Mouse (Mus musculus): Measurements from ENCODE around the gene Zg16.

The Zg16 gene

GRCm38 (mm10) chr7:127066317-127066716 is 20.8 kb downstream of the Zg16 start:
- no peak for DNase-seq

GRCm38 (mm10) chr7:127065538-127065937 is 21.6 kb downstream of the Zg16 start:
- no peak for DNase-seq

- no peak for DNase-seq
Observed at GRCm38 (mm10) chr7:127055026-127055585, 32.0 kb downstream of the Zg16 start.

GRCm38 (mm10) chr7:127041851-127042672 is 45.1 kb downstream of the Zg16 start, which contains the start of gene Kif22:
TSS of gene Kif22 (minus strand) at chr7:127042471.
- DNase-seq = peak; percentile 95

GRCm38 (mm10) chr7:127031244-127031643 is 55.9 kb downstream of the Zg16 start:
- DNase-seq = no peak

GRCm38 (mm10) chr7:127030172-127030571 is 57.0 kb downstream of the Zg16 start:
- DNase-seq = no peak

GRCm38 (mm10) chr7:127027885-127028284 is 59.2 kb downstream of the Zg16 start:
- DNase-seq = no peak

GRCm38 (mm10) chr7:127026984-127027726 is 60.0 kb downstream of the Zg16 start, which contains the start of gene Maz:
TSS of gene Maz (minus strand) at chr7:127027037.
- DNase-seq = peak; percentile 99

- DNase-seq = no peak
Observed at GRCm38 (mm10) chr7:127026616-127026983, 60.5 kb downstream of the Zg16 start.

GRCm38 (mm10) chr7:127026161-127026600 is 60.9 kb downstream of the Zg16 start:
- peak; percentile 84 for DNase-seq

GRCm38 (mm10) chr7:127025556-127026160 is 61.5 kb downstream of the Zg16 start:
- DNase-seq = no peak

- peak; percentile 86 for DNase-seq
Observed at GRCm38 (mm10) chr7:127024755-127025555, 62.2 kb downstream of the Zg16 start.

GRCm38 (mm10) chr7:127023896-127024690 is 63.0 kb downstream of the Zg16 start:
- DNase-seq = no peak

- no peak for DNase-seq
Observed at GRCm38 (mm10) chr7:127023272-127023691, 63.8 kb downstream of the Zg16 start.

- no peak for DNase-seq
Observed at GRCm38 (mm10) chr7:127022528-127023271, 64.4 kb downstream of the Zg16 start.

GRCm38 (mm10) chr7:127021563-127022527 is 65.3 kb downstream of the Zg16 start:
- DNase-seq = no peak

GRCm38 (mm10) chr7:127020901-127021562 is 66.1 kb downstream of the Zg16 start, which contains the start of the genes Gm42742 and Prrt2:
TSS of gene Gm42742 (minus strand) at chr7:127021097.
TSS of gene Prrt2 (minus strand) at chr7:127021211.
- peak; percentile 79 for DNase-seq

GRCm38 (mm10) chr7:127020491-127020890 is 66.6 kb downstream of the Zg16 start:
- no peak for DNase-seq

GRCm38 (mm10) chr7:127020031-127020430 is 67.1 kb downstream of the Zg16 start:
- no peak for DNase-seq

Measured in embryo, embryonic 11 days (tissue).